Mouse (Mus musculus) CD8-positive naive resting alpha-beta T cell, adult 2 months (primary cell): ENCODE measurements at regions not wholly inside any gene's neighbourhood (a gene's known extent, or its start where the extent isn't known, plus 50 kb on each side); places are given as distances from the start of the nearest gene placed in this dataset.

ENCODE experiments used
- DNase-seq, 2 experiments: peaks; one replicate each; pipeline ENCODE4 v3.0.0; 2022; ENCODE audit warnings: low read depth in 2 of 2, low spot score in 2 of 2

DNA sequence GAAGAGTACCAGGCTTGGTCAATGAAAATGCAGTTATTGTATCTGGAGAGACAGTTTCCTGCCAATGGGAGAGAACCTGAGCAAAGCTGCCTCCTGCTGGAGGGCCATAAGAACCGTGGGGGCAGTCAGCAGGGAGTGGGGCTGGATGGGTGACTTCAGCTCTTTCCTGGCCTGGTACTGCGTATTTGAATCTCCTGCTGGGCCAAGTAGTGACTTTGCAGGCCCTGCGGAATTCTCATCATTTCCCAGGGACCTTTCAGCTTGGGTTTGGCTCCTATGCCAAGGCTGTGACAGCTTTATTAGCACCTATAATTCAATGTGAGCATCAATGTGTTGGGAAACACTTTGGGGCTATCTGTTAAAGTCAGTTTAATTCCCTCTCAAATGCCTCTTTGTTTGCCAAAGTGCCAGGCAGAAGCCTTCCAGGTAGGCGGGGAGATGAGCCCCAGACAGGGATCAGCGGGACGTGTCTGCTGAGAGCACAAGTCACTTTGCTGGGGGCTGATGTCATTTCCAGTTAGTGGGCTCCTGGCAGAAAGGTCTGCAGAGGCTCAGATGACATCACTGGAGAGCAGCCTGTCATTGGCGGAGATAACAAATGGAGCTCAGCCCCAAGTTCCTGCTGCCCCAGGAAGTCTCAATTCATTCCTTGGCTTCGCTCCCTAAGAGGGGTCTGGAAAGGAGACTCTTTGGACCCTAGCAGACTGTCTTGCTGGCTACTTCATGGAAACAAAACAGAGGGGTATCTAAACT is 630.5 kb downstream of the Insc start:
- no peak for DNase-seq

DNA sequence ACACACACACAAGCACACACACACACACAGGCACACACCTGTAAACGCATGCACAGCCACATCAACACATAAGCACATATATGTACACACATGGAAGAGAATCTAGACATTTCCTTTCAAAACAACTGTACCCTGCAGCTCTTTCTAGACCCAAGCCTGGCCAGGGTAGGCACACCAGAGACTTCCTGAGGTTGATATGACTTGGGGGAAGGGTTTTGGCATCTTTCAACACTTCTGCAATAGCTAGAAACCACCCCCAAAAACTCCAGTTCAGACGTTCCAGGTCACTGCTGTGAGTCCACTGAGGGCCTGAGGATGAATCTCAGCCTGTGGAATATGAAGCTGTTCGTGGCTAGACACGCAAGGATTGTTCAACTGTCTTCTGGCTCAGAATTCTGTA is 632.6 kb downstream of the Insc start:
- DNase-seq: no peak

DNA sequence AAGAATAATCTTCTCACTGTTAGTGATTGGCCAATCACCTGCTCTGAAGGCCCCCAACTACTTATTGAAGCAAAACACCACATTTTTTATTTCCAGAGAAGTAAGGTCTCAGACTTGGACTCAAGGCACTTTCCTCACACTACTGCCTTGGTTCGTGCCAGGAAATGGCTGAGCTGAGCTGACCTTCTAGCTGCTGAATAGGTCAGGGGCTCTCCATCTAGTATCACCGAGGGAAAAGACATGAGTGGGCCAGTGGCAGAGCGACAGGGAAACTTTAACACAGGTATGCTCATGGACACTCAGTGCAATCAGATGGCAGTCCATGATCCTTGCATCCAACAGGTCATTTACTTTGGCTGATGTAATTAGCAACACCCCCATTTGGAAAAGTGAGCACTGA is 635.3 kb downstream of the Insc start:
- DNase-seq: no peak

DNA sequence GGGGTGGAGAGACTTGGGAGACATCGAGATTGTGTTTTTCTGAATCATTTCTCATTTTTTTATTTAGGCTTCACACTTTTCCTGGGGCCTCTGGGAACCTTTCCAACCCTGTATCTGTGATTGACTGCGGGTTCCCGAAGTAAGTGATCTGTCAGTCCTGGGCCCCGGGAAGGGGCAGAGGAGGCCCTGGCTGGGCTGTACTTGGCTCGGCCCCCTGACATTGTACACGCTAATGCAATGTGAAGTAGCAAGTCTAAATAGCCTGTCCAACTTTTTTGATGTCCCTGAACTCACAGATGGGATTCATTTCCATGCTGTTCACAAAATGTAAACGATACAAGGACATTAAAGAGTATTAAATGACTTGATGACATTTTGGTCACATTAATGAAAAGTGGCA is 636.1 kb downstream of the Insc start:
- no peak for DNase-seq

DNA sequence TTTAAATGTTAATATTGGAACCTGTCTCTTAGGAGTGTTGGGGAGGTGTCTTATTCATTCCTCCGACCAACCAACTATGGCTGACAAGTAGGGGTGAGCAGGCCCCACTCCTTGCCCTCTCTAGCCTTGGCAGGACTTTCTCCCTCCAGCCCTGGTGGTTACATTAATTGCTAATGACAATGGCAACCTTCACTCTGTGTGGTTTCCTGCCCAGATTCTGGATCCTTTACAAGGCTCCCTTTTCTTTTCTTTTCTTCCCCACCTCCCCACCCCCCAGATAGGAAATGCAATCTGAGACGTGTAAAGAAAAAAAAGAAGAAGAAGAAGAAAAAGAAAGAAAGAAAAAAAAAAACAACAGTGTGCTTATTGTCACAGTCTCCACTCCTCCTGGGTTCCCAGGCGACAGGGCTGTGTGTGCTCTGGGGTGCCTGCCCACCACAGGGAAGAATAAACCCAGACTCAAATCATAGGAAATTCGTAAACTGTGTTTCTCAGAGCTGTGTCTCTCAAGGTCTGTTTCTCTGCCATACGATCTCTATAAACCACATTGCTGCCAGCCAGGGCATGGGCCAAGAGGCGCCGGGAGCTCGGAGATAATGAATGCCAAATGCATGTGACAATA is 637.6 kb downstream of the Insc start:
- DNase-seq: no peak

DNA sequence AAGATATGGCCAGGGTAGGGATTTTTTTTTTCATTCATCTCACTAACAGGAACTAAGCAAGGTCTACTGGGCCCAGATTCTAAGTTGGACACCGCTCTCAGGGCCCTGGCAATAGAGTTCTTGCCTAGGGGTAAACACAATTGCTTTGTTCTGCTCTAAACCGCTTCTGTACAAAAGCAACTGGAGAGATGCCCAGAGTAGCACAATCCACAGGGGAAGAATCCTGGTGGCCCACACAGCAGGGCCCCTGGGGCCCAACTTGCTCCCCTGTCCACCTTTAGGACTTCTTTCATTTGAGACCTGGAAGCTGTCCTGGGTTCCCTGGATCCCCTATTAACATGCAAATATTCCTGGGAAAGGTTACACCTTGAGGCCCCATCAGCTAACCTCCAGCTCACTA is 639.4 kb downstream of the Insc start:
- no peak for DNase-seq

DNA sequence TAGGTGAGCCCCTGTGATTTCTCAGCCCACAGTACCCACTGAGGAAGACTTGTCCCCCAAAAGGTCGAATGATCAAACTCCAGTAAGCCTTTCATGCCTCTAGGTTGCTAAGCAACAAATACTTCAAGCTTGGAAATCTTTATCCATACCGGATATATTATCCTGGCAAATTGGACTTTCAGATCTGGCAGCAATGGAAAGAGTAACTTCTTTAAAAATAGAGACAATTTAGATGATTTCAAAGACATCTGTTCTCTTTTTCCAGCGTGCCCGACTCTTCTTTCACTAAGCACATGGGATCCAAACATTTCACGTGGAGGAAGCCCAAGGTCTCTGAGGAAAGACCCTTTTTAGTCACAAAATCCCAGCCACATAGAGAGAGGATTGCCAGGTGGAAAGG is 645.4 kb downstream of the Insc start:
- no peak for DNase-seq

DNA sequence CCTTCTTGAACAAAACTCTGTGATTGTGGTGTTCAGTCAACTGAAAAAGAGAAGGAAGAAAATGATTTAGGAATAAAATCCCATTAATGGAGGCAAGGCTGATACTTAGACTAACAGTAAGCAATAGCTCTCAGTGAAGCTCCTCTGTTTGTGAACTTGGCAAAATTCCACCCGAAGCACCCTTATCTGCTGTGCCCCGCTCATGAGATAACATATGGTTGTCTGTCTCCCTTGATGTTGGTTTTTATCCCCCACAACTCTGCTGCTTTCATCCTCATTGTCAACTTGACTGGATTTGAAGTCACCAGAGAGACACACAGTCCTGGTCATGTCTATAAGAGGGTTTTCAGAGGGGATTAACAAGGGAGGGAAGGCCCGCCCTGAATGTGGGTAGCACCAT is 646.1 kb downstream of the Sox6 start:
- no peak for DNase-seq

DNA sequence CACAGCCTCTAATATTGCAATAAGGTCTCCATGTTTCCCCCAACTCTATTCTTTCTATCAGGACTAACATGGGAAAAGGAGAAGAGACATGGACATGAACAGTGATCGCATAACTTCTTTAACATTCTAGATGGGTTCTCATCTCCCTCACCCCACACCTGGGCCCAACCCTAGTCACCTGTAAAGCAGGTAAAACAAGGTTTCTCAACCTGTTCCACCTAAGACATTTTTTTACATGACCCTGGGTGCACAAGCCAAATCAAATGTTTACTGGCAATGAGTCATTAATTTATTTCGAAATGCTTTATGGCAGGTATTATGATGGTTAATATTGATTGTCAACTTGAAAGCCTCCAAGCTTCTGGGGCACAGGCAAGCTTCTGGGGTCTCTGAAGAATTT is 640.4 kb downstream of the Sox6 start:
- no peak for DNase-seq

DNA sequence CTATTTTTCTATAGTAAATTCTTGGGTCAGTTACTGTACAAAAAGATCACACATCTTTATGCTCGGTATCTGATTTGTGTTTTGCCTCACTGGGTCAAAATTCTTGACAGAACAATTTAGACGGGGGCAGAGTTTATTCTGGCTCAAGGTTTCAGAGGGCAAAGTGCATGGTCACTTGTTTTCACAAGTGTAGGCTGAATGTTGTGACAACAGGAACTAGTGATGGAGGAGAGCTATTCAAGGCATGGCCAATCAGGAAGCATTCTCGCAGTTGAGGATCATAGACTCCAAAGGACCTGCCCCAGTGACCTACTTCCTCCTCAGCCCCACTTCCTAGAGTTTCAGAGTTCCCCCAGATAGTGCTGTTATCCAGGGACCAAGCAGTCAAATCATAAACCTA is 639.1 kb downstream of the Sox6 start:
- no peak for DNase-seq

DNA sequence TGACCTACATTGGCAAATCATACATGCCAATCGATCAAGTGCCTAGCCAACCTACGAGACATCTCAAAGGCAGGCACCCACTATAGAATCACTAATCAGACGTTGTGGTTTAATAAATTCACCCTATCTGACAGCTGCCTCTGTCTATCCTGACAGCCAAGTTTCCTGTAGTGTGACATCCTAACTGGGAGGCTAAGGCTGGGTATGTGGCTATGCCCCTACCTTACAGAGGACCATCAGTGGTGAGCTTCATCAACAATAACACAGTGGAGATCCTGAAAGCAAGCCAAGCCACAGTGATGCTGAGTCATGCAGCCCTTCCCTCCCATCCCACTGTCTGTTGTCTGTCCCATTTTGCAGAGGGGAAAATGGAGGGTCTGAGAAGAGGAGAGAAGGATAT is 630.7 kb downstream of the Sox6 start:
- DNase-seq: no peak

DNA sequence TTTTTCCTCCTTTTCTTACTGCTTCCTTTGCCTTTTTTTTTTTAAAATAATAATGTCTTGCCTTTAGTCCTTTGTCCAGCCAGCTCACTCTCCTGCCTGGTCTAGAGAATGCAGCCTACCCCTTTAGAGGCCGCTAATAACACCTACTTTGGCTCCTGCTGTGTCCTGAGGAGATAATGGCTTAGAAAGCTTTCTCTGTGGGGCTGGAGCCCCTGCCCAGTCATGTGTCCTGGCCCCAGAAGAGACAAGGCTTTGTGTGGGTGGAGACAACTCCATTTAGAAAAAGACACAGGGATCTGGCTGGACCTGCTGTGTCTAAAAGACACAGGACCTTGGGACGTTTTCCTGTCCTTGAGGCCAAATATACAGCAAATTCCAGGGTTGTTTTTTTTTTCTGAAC is 629.7 kb downstream of the Sox6 start:
- no peak for DNase-seq

DNA sequence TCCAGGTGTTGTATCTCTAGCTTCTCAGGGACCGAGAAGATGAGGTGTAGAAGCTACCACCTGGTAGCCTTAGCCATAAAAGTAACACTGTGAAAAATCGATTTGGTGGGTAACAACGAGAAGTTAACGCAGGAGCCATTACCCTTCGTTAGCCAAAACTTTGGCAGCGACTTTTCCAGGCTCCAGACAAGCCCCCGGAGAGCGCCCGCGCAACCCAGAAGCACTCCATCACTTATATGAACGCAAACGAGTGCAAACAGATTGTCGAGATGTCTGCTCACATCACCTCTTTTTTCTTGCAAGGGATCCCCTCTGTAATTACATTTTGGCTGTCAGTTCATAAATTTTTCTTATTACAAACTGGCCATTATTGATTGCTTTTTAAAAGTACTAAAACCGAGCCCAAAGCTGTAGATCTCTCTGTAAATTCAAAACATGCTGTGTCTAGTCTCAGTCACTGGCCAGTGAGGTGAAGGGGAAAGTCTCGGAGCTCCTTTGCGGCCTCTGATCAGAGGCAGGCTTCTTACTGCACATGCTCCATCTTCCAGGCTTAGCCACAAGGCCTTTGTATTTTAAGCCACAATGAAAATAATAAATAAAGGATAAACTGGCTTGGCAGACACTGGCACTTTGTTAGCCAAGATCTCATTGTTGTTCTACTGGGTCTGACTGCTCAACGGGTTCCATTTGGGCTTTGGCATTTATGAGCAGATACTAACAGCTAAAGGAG is 627.9 kb downstream of the Sox6 start:
- no peak for DNase-seq

DNA sequence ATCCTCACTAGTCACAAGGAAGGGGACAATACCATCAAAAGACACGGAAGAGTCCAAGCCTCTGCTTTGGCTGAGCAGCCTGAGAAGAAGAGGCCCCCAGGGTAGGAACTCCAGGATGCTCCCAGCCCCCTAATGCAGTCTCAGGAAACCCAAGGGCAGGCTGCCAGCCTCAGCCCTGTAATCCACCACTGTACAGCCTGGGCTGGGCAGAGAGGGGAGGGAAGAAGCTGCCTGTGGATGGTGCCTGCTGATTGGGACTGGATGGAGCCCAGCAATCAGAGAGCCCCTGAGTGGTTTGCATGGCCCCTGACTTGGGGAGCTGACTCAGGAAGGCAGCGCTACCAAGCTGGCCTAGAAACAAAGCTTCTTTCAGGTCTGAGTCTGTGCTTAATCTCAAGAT is 627.1 kb downstream of the Sox6 start:
- DNase-seq: no peak

DNA sequence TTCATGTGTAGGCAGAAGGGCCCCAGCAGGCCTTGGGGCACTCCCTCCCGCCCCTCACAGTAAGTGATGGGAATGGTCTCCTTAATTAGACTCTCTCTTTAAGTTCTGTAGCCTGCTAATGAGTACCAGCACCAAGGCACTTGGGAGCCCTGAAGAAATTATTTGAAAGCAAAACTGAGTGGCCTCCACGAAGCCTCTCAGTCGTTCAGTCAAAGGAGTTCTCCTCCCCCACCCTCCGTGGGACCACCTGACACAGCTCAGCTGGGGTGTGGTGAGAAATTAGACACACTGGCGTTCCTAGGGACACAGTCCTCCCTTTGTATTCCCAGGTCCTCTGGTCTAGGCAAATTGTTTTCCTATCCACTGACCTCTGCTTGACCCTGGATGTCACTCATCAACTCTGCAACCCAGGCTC is 623.4 kb downstream of the Sox6 start:
- DNase-seq: no peak
